Mouse (Mus musculus): Measurements from ENCODE around the gene Eif1. TPM values are rescaled to one million over a fixed set of nuclear protein-coding genes. Genes with fewer than 3 reads are reported as not detected.

Gene Eif1
- 96.0 and 191 TPM in 2 replicates for polyA plus RNA-seq (2012; rRNA removed)
- 1,798 and 1,809 TPM in 2 replicates for polyA plus RNA-seq (2014; fragmentation: Nextera tagmentation; extraction: Ambion mirVana)

DNA sequence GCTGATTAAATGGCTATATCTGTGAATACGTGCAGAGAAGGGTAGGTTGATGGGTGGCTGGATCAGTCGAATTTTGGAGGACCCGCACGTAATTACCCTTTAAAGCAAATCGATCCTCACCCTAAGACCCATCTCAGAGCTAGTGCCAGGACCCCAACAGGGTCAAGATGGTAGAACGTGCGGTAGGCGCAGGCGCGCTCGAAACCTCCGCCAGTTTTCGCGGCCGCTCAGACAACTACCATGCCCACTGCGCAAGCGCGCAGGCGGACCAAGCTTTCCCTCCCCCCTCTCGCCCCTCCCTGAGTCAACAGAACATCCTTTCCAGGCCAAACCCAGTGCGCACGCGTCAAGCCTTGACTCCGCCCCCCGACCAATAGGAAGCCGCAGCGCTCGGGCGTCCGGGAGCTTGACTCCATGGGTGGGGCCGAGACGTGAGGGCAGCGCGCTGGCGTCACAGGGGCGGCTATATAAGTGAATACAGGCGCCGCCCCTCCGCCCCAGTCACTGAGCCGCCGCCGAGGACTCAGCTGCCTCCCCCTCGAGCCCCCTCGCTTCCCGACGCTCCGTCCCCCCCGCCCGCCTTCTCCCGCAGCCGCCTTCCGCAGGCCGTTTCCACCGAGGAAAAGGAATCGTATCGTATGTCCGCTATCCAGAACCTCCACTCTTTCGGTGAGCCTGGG is at the start of gene Eif1:
Gene Eif1, plus strand, starts transcription at position 394 of the 680 bp plus-strand sequence.
- WGBS (ENCODE audit: insufficient replicate concordance): under 1% methylated on average over 53 of the region's 58 CpGs
- Histone ChIP-seq H3K4me2 (ENCODE audit: low read depth) (peak within 1 kb of the TSS; percentile 94), H3K27ac (peak within 1 kb of the TSS; percentile 90), H3K4me3 (ENCODE audit: insufficient read depth in 1 of 2, low read depth in 2 of 2, low read length in 2 of 2) (peak within 1 kb of the TSS; percentile 69 to 90), H3K9ac (replicated peaks) (peak within 1 kb of the TSS; percentile 97), H3K36me3 (replicated peaks; ENCODE audit: control insufficient read depth, insufficient read depth, low read depth) (peaks cover 23% of the 10 kb centered on the region), H3K9me3 (ENCODE audit: control insufficient read depth, low read length) (no peaks in the 10 kb centered on the region), H3K4me1 (replicated peaks; ENCODE audit: control insufficient read depth in 2 of 2, insufficient read depth in 2 of 2, low read length in 1 of 2) (peaks cover 13 to 25% of the 10 kb centered on the region in 2 experiments), H3K27me3 (ENCODE audit: control insufficient read depth, insufficient read depth, low read length) (no peaks in the 10 kb centered on the region)
- TF ChIP-seq EP300 (IDR thresholded peaks at IDR 0.05; ENCODE audit: low read depth) (no peak), CTCF (IDR thresholded peaks at IDR 0.05; ENCODE audit: low read depth) (no peak)
- DNase-seq (ENCODE audit: low read depth in 3 of 3, low spot score in 3 of 3) (peak; percentile 99 to 100 (median 100)), ATAC-seq (ENCODE audit: insufficient read depth) (peak; percentile 83)

DNA sequence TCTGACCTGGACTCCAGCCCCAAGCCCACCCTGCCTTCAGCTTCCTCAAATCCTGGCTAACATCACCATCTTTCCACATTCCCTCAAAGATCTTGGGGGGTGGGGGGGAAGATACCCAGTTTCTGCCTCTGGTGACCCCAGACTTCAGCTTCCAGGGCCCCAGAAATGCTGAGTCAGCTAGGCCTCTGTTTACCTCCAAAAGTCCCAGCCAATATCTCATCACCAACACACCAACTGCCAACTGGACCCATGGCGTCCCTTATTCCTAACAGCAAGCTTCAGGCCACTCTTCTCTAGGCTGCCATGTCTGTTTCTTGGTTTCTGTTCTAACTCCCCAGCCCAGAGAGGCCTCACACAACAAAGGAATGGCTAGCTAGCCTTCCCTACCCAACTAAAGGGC is 47.8 kb upstream of the Eif1 start:
- TF ChIP-seq CTCF (IDR thresholded peaks at IDR 0.05; ENCODE audit: low read depth) (no peak), EP300 (IDR thresholded peaks at IDR 0.05; ENCODE audit: low read depth) (no peak)
- no peak overlapping the region for H3K4me3 ChIP-seq (ENCODE audit: insufficient read depth in 1 of 2, low read depth in 2 of 2, low read length in 2 of 2)
- no peak overlapping the region for H3K4me2 ChIP-seq (ENCODE audit: low read depth)
- WGBS (ENCODE audit: insufficient replicate concordance): 43% methylated on average over 1 of the region's 1 CpGs
- H3K36me3 ChIP-seq (replicated peaks; ENCODE audit: control insufficient read depth, insufficient read depth, low read depth): no peaks in the 10 kb centered on the region
- H3K27me3 ChIP-seq (ENCODE audit: control insufficient read depth, insufficient read depth, low read length): no peaks in the 10 kb centered on the region
- H3K9me3 ChIP-seq (ENCODE audit: control insufficient read depth, low read length): no peaks in the 10 kb centered on the region
- H3K27ac ChIP-seq: no peak overlapping the region
- ATAC-seq (ENCODE audit: insufficient read depth) (no peak), DNase-seq (ENCODE audit: low read depth in 3 of 3, low spot score in 3 of 3) (no peak)
- no peaks in the 10 kb centered on the region for H3K4me1 ChIP-seq (replicated peaks; ENCODE audit: control insufficient read depth in 2 of 2, insufficient read depth in 2 of 2, low read length in 1 of 2)
- H3K9ac ChIP-seq (replicated peaks): no peak overlapping the region

DNA sequence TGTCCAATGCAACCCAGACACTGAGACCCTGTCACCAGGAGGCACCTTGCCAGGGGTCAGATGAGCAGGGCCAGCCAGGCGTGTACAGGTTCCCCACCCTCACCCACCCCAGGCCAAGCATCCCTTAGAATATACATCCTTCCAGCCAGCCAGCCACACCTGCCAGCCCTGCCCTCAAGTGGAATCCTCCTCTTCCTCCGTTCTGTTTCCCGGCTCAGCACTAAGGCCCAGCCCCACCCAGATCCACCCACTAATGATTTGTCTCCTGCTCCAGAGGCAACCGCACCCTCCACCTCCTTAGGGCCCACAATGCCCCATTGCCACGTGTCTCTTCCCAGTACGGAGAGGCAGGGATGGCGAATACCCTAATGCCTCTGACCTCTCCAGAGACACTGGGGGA is 45.0 kb upstream of the Eif1 start:
- Histone ChIP-seq H3K9ac (replicated peaks) (no peak overlapping the region), H3K27me3 (ENCODE audit: control insufficient read depth, insufficient read depth, low read length) (no peaks in the 10 kb centered on the region), H3K4me1 (replicated peaks; ENCODE audit: control insufficient read depth in 2 of 2, insufficient read depth in 2 of 2, low read length in 1 of 2) (no peaks in the 10 kb centered on the region), H3K4me2 (ENCODE audit: low read depth) (no peak overlapping the region), H3K4me3 (ENCODE audit: insufficient read depth in 1 of 2, low read depth in 2 of 2, low read length in 2 of 2) (no peak overlapping the region), H3K9me3 (ENCODE audit: control insufficient read depth, low read length) (no peaks in the 10 kb centered on the region), H3K27ac (no peak overlapping the region), H3K36me3 (replicated peaks; ENCODE audit: control insufficient read depth, insufficient read depth, low read depth) (no peaks in the 10 kb centered on the region)
- no peak for TF ChIP-seq CTCF (IDR thresholded peaks at IDR 0.05; ENCODE audit: low read depth)
- TF ChIP-seq EP300 (IDR thresholded peaks at IDR 0.05; ENCODE audit: low read depth): no peak
- no peak for DNase-seq (ENCODE audit: low read depth in 3 of 3, low spot score in 3 of 3)
- WGBS (ENCODE audit: insufficient replicate concordance): 62% methylated on average over 7 of the region's 7 CpGs
- no peak for ATAC-seq (ENCODE audit: insufficient read depth)

DNA sequence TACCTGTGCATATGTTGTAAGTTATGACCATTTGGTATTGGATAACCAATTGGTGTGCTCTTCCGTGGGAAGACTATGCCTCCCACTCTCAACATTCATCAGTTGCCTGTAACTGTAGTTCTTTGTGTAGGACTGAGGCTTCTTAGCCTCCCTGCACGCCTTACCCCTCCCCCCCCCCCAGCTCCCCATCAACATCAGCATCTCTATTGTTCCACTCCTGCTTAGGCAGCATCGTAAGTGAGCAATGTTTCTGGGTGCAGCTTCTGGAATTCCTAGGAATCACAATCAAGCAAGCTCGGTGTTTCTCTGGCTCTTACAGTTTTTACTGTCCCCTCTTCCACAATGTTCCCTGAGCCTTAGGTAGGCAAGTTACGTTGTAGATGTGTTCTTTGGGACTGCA is 44.2 kb upstream of the Eif1 start:
- no peak for ATAC-seq (ENCODE audit: insufficient read depth)
- DNase-seq (ENCODE audit: low read depth in 3 of 3, low spot score in 3 of 3): no peak
- Histone ChIP-seq H3K9me3 (ENCODE audit: control insufficient read depth, low read length) (no peaks in the 10 kb centered on the region), H3K27ac (no peak overlapping the region), H3K36me3 (replicated peaks; ENCODE audit: control insufficient read depth, insufficient read depth, low read depth) (no peaks in the 10 kb centered on the region), H3K9ac (replicated peaks) (no peak overlapping the region), H3K4me1 (replicated peaks; ENCODE audit: control insufficient read depth in 2 of 2, insufficient read depth in 2 of 2, low read length in 1 of 2) (no peaks in the 10 kb centered on the region), H3K27me3 (ENCODE audit: control insufficient read depth, insufficient read depth, low read length) (no peaks in the 10 kb centered on the region), H3K4me2 (ENCODE audit: low read depth) (no peak overlapping the region), H3K4me3 (ENCODE audit: insufficient read depth in 1 of 2, low read depth in 2 of 2, low read length in 2 of 2) (no peak overlapping the region)
- WGBS (ENCODE audit: insufficient replicate concordance): 53% methylated on average over 5 of the region's 5 CpGs
- TF ChIP-seq CTCF (IDR thresholded peaks at IDR 0.05; ENCODE audit: low read depth) (no peak), EP300 (IDR thresholded peaks at IDR 0.05; ENCODE audit: low read depth) (no peak)

DNA sequence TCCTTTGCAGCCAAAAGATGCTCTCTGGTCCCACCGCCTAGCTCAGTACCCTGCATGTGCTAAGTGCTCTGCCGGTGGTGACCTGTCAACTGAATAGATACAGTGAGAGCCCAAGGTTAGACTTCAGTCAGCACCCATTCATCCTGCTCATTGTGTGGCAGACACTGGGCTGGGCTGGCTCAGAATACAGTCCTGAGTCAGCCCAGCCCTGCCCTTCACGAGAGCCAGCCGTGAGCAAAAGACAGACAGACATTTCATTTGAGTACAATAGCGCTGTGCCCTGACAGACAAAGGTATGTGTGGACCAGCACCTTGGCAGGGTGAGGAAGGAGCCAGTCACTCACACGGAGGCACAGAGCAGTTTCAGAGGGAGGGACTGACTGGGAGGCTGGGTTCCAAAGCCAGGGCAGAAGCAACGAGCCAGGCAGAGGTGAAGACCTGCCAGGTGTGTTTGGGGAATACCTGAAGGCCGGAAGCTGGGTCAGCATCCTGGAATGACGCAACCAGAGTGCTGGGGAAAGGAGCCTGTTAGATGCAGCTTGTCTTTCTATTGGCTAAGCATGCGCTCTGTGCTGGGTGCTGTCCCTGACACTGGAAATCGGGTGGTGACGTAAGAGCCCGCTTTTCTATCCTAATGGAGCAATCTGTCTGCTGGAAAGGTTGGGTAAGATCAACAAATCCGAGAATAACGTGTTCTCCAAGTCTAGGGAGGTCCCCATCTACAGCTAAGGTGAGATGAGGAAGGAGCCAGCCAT is 41.8 kb upstream of the Eif1 start:
- TF ChIP-seq CTCF (IDR thresholded peaks at IDR 0.05; ENCODE audit: low read depth) (no peak), EP300 (IDR thresholded peaks at IDR 0.05; ENCODE audit: low read depth) (no peak)
- Histone ChIP-seq H3K27ac (no peak overlapping the region), H3K9ac (replicated peaks) (no peak overlapping the region), H3K36me3 (replicated peaks; ENCODE audit: control insufficient read depth, insufficient read depth, low read depth) (no peaks in the 10 kb centered on the region), H3K9me3 (ENCODE audit: control insufficient read depth, low read length) (no peaks in the 10 kb centered on the region), H3K4me1 (replicated peaks; ENCODE audit: control insufficient read depth in 2 of 2, insufficient read depth in 2 of 2, low read length in 1 of 2) (no peaks in the 10 kb centered on the region), H3K27me3 (ENCODE audit: control insufficient read depth, insufficient read depth, low read length) (no peaks in the 10 kb centered on the region), H3K4me2 (ENCODE audit: low read depth) (no peak overlapping the region), H3K4me3 (ENCODE audit: insufficient read depth in 1 of 2, low read depth in 2 of 2, low read length in 2 of 2) (no peak overlapping the region)
- DNase-seq (ENCODE audit: low read depth in 3 of 3, low spot score in 3 of 3): no peak
- no peak for ATAC-seq (ENCODE audit: insufficient read depth)
- 48% methylated on average over 15 of the region's 15 CpGs for WGBS (ENCODE audit: insufficient replicate concordance)

Measured in liver, embryonic 14.5 days (tissue).